Mouse (Mus musculus): ENCODE results near the gene Nudt8.
"Not testable (repeated sequence)": the region's sequence is repeated elsewhere in the genome, so short reads cannot be mapped to it uniquely, and the experiment has no call there.

Nudt8 gene

DNA sequence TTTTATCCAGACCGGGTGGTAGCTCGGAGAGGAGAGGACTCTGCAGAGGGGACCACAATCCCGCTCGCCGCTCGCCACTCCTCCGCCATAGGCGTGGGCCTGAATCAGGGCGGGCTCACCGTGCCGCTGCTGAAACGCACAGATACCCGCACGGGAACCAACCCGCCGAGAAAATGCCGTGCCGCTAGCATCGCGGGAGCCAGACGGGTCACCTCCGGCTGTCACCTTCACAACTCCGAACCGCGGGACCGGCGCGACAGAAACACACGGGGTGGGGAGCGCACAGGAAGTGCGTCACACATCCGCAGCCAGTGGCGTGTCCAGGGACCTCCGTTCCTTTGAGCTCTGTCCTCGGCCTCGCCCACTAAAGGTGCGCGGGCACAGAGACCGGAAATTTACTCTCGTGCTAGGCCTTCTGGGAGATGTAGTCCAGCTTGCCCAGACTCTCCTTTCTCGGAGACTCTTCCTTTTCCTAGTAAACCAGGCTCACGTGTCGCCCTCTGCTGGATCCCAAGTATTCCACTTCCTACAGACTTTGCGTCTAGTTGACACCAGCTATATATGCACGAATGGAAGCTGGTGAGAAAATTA lies 12.1 kb downstream of the Nudt8 start, which contains the start of gene Ndufv1:
Ndufv1 (minus strand) TSS at position 375 of the 591 bp plus-strand sequence.
- CTCF ChIA-PET = interaction anchor here (0.7 kb wide), 1 partner anchor 216 kb away, joined by 3 read pairs; no protein-coding TSS in a partner anchor

- CTCF ChIA-PET = no interaction called here
These were observed 12.7 kb downstream of the Nudt8 start for GRCm38 (mm10) chr19:4013066-4013465.

- CTCF ChIA-PET = no interaction called here
These were observed 14.4 kb downstream of the Nudt8 start for GRCm38 (mm10) chr19:4014802-4015201.

- CTCF ChIA-PET = interaction anchor here (0.6 kb wide), 1 partner anchor 28 kb away, joined by 3 read pairs; no protein-coding TSS in a partner anchor
These were observed 15.3 kb downstream of the Nudt8 start for GRCm38 (mm10) chr19:4015635-4016034.

GRCm38 (mm10) chr19:4017921-4018587 lies 17.7 kb downstream of the Nudt8 start:
- CTCF ChIA-PET = interaction anchor here (1.6 kb wide), 1 partner anchor 30 kb away, joined by 11 read pairs; no protein-coding TSS in a partner anchor

DNA sequence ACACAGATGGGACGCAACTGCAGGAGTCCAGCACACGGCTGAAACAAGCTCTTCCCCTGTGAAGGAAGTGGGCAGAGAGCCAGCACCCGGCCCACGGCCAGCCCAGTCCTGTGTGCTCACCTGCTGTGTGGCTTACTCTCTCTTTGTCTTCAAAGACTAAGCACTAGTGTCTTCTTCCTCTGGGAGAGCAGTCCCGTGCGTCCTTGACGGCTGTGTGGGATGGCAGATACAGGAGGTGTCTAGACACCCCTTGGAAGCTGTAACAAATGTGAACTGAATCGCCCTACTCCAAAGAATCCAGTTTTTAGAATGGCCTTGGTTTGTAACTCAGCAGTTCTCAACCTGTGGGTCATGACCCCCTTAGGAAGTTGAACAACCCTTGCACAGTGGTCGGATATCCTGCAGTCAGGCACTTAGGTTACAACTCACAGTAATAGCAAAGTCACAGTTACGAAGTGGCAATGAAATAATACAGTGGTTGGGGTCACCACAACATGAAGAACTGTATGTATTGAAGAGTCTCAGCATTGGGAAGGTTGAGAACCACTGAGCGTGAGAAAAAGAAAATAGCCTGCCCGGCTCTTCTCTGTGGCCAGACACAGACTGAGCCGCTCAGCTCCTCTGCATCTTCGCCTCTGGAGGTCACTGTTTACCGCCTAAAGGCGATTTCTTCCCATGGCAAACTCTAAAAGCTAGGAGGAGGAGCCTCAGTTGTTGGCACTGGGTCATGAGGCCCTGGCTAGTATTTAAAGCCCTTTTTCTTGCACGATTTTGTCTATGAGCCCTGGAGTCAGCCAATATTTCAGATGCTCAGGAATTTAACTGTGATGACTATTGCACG lies 18.6 kb downstream of the Nudt8 start:
- CTCF ChIA-PET = interaction anchor here (0.5 to 1.6 kb wide), 4 partner anchors 29 to 291 kb away, joined by 3 to 11 read pairs (median 6); no protein-coding TSS in a partner anchor

GRCm38 (mm10) chr19:4023185-4023584 lies 22.8 kb downstream of the Nudt8 start:
- CTCF ChIA-PET = no interaction called here

DNA sequence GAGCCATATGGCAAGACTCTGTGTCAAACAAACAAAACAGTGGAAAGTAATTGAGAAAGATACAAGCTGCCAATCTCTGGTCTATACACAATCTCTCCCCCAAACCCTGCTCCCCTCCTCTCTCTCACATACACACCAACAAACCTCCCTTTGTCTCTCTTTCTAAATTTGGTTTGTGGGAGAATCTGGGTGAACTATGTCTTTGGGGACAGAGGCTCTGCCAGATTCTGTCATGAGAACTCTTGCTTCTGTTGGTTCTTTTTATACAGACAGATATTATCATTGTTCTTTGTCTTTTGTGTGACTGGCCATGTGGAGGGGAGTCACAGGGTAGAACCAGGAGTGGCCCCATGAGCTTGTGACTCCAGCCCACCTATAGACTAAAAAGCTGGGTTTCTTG lies 27.2 kb downstream of the Nudt8 start:
- CTCF ChIA-PET = interaction anchor here (0.6 to 1.3 kb wide), 3 partner anchors 10 to 107 kb away, joined by 3 to 4 read pairs (median 3); partner anchors contain the start of genes Gstp1 and Gstp2

DNA sequence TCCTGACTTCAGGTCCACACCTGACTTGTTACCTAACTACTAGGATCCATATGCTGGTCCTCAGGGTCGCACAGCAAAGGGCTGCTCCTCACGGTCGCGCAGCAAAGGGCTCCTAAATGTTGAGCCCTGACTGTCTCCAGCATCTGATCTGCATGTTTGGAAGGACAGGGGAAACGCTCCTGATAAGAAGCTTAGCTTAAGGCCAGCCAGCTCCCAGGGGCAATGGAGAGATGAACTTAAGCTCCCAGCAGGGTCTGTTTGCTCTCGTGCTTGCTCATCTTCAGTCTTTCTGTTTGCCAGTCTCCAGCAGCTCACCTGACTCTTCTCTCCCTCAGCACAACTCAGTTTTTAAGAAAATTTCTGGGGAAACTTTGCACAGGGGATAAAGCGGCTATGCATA lies 32.3 kb downstream of the Nudt8 start:
- CTCF ChIA-PET = no interaction called here

GRCm38 (mm10) chr19:4033298-4033697 lies 32.9 kb downstream of the Nudt8 start:
- CTCF ChIA-PET = no interaction called here

DNA sequence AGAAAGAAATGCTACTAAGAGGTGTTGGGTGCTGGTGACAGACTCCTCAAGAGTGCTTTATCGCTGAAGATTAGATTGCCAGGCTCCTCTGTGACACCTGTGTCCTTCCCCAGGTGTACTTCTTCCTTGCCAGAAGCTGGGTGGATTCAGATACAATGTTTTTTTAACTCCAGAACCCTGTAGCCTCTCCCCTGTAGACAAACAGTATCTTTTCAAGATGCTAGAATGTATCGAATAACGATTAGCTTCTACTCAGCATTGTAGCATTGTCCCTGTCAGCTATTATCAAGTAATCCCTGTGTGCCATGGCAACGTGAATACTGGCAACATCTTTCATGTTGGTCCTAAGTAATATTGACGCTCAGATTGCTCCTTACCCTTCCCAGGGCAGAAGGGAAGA lies 33.4 kb downstream of the Nudt8 start:
- CTCF ChIA-PET = interaction anchor here (0.6 kb wide), 1 partner anchor 271 kb away, joined by 3 read pairs; no protein-coding TSS in a partner anchor

DNA sequence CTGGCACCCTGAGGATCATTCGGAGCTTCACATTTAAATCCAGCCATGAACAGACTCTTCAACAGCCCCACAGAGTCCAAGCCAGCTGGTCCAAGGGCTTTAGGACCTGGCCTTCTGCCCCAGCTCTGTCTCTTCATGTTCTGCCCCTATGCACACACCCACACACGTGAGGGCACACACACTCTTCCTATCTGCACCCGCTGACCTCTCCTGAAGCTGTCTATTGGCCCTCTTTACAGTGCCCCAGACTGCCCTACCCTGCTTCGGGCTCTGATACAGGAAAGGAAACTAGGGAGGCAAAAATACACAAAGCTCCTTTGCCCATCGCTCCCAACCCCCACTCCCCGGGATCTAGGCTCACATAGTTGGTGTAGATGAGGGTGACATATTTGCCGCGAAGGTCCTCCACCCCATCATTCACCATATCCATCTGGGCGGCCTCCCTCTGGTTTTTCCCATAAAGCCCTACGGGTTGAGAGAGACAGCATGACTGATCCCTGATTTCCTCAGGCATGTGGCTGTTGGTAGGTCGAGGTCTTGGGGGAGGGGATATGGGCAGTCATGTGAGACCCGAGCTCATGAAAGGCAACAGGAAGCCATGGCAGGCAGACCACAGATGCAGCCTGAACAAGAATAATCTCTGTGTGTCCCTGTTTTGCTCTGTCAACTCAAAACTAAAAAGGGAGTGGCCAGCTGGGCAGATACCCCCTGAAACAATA lies 36.1 kb downstream of the Nudt8 start:
- CTCF ChIA-PET = no interaction called here

- CTCF ChIA-PET = interaction anchor here (0.6 kb wide), 1 partner anchor 10 kb away, joined by 4 read pairs; no protein-coding TSS in a partner anchor
These were observed 36.9 kb downstream of the Nudt8 start for GRCm38 (mm10) chr19:4037154-4037787.

- CTCF ChIA-PET = interaction anchor here (0.6 kb wide), 1 partner anchor 10 kb away, joined by 4 read pairs; no protein-coding TSS in a partner anchor
These were observed 37.4 kb downstream of the Nudt8 start, which contains the start of gene Gstp1 for GRCm38 (mm10) chr19:4037788-4038232. Gene Gstp1, minus strand, starts transcription at chr19:4037985.

- CTCF ChIA-PET = not testable (repeated sequence)
These were observed 40.6 kb downstream of the Nudt8 start for GRCm38 (mm10) chr19:4040941-4041340.

DNA sequence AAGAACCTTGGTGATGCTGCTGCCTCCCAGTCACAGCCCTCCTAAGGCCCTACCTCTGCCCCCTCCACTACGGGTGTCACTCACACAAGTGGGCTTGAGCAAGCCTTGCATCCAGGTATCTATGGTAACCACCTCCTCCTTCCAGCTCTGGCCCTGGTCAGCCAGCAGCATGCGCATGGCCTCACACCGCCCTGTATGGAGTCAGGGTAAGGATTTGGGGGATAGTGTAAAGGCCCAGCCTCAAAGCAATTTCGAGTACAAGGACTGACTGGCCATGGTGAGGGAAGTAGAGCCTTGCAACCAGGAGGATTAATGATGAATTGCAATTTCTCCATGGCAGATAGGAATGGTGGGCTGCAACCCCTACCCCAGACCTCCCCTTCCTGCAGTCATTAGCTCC lies 41.1 kb downstream of the Nudt8 start:
- CTCF ChIA-PET = not testable (repeated sequence)

- CTCF ChIA-PET = interaction anchor here (0.7 kb wide), 1 partner anchor 139 kb away, joined by 3 read pairs; no protein-coding TSS in a partner anchor
These were observed 41.7 kb downstream of the Nudt8 start for GRCm38 (mm10) chr19:4042124-4042523.

DNA sequence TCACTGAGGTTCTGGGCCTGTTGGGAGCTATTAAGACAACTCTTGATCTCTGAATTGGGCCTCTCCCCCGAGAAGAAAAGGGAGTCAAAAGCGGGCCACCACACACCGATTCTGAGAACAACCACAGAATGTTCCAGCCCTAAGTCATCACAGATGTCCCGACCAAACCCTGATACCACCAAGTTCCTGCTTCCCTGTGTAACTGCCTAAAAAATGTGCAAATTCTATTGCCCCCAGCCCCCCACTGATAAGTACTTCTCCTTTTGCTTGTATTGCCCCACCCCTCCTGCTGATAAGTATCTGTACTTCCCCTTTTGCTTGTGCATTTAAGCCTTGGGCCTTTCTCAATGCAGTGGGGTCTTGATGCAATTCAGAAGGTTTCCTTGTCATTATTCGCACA lies 43.7 kb downstream of the Nudt8 start:
- CTCF ChIA-PET = interaction anchor here (0.8 kb wide), 1 partner anchor 8 kb away, joined by 3 read pairs; no protein-coding TSS in a partner anchor

DNA sequence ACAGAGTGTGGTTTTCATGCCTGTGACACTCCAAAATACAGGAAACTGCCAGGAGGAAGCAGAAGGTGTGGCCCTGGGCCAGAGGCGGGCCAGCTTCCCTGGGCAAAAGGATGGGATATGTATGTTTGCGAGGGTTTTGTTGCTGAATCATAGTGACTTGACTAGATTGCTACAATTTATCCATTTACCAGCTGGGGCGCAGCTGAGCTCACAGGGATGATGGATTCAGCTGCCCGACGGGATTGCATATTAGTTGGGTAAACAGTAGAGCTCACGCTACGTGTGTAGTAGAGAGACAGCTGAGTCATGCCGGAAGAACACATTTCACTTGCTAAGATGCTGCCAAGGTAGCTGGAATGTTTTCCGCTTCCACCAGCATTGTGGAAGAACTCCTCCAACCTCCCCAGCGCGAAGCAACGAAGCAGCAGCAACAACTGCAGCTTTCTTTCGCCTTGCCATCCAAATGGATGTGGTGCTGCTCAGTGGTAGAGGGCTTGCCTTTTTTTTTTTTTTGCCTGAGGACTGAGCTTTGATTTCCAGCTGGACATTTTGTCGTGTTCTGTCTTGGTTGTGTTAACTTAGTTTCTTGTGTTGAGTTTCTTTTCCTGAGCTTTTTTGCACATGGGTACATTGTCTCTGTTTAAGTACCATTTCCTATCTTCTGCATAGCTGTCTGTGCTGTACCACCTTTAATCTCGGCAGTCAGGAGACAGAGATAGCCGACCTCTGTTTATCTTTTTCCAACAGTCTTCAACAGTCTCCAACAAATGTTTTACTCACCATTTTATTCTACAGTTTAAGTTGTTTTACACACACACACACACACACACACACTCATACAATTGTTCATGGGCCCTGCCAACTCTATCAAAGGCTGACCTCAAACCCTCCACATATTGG lies 45.8 kb downstream of the Nudt8 start, which contains the start of gene Gstp2:
Gstp2 (minus strand) TSS at position 58 of the 900 bp plus-strand sequence.
- CTCF ChIA-PET = interaction anchor here (0.6 to 1.0 kb wide), 2 partner anchors 19 to 49 kb away, joined by 3 to 6 read pairs; no protein-coding TSS in a partner anchor
